Mouse (Mus musculus): ENCODE data around the gene Gcc2.
"Not testable (repeated sequence)": the region's sequence is repeated elsewhere in the genome, so short reads cannot be mapped to it uniquely, and the experiment has no call there.

The Gcc2 gene

DNA sequence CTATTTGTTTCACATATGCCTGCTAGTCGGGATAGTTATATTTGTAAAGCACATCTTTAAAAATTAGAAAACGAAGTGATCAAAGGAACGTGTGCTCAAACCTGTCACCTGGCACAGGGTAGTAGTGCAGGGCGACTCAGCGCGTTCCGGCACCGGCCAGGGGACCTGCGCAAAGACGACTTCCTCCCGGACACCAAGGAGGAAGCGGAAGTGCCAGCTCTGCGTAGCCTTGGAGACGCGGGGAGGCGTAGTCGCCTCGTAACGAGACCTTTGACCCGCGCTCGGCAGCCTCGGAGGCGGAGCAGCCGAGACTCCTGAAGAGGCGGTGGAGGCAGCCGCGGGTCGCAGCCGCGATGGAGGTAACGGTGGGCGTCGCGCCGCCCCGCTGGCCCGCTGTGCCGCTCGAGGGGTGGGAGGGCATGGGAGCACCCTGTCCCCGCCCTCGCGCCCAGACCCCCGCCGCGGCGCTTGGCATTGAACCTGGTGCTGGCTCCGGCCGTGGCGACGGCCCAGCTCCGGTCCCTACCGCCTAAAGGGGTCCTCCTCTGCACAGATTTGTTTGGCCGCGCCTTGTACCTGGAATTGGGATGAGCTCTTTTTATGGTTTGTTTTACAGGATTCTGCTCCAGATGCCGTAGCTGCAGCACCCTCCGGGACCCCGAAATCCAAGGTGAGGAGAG is at the start of gene Gcc2:
Gene Gcc2 (plus strand): TSS at position 285 of the 680 bp plus-strand sequence.
- DNase-seq: peak; percentile 96

DNA sequence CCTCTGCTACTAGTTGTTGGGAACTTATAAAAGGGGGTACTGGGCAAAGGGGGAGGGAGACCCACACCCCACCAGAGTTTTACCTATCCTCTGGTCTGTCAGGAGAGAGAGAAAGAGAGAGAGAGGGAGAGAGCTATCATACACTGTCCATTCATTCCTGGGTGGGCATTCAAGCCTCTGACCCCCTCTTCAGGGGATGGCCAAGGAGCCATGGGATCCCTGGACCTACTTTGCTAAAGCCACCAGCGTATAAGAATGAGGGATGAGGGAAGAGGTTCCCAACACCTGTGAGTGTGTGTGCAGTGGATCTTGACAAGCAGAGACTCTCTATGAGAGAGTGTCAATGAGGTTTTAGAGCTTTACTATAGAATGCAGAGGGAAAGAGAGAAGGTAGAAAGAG is 49.3 kb upstream of the Gcc2 start:
- no peak for DNase-seq

DNA sequence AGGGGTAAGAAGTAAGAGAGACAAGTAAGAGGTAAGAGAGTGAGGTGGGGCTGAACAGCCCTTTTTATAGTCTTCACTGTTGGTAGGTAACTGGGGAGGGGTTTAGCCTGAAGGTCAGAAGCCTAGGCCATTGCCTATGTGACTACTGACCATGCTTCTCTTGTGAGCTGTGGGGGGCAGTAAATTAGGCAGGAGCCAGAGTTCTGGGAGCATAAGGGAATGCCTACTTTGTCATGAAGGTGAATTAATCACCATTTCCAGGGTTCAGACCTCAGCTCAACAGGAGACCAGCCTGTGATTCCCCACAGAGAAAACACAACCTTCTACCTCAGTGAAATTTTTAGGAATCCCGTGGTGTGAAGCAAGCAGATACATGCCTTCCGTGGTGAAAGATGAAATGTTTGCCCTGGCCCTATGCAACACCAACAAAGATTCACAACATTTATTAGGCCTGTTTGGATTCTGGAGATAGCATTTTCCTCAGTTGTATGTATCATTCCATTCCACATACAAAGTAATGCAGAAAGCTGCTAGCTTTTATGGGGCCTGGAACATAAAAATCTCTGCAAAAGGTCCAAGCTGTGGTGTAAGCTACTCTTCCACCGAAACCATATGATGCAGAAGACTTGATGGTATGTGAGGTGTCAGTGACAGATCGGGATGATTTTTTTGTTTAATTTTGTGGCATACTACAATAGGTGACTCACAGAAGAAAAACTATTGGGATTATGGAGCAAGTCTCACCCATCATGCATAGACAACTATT is 48.5 kb upstream of the Gcc2 start:
- no peak for DNase-seq

DNA sequence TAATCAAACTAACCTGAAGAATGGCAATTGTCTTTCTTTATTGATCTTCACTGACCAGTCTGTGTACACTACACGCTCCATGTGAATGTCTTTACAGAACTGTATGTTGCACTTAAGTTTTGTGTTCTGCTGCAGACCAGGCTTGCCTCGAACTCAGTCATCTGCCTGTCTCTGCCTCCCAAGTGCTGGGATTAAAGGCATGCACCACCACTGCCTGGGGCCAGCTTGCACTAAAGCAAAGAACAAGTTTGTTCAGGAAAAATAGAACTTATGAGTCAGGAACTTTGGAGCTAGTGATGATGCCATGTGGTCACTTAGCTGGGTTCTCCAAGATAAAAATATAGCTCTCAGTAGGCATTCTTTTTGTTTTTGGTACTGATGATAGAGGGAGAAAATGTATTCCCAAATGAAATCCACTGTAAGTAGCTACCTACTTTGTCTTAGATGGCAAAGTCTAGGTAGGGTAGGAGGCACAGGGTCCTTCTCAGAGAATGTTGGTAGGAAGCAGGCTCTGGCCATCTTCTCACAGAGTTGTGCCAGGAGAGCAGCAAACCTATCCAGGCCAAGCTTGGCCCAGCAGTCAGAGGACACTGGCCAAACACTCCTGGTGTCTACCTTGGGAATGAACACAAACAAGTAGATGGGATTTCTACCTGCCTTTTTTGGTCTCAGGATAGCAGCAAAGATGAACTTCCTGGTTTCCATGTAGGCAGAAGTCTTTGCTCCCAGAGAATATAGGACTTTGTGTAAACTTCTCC is 45.4 kb upstream of the Gcc2 start:
- DNase-seq: no peak

DNA sequence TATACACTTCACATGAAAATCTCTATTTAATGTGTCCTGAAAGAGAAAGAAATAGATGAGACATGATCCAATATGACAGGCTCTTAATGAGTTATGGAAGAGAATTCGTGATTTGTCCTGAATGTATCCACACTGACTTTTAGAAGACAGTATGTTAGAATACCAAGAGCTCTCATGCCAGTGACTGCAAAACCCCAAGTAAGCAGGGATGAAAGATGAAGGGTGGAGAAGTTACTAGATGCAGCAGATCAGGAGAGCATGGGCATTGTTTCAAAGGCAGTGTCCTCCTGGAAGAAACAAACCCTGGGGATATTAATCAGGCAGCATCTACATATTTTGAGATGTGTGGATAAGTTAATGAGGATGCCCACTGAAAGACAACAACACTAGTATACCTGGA is 44.8 kb upstream of the Gcc2 start:
- no peak for DNase-seq

DNA sequence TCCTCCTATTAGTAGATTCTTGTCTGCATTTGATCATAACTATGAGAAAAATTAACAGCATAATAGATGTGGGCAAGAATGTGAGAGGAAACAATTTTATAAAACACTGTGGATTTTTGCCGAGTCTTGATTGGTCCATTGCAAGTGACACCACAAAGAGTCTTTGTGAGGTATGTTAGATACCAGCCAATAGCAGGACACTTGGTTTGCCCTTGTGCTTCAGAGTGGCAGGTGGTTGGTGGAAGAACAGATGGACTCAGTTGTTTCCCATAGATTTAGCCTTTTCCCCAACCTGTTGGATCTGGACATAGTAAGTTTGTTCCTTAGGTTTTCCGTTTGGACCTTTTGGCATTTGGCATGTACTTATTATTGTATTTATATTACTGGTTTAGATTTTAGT is 44.1 kb upstream of the Gcc2 start:
- no peak for DNase-seq

DNA sequence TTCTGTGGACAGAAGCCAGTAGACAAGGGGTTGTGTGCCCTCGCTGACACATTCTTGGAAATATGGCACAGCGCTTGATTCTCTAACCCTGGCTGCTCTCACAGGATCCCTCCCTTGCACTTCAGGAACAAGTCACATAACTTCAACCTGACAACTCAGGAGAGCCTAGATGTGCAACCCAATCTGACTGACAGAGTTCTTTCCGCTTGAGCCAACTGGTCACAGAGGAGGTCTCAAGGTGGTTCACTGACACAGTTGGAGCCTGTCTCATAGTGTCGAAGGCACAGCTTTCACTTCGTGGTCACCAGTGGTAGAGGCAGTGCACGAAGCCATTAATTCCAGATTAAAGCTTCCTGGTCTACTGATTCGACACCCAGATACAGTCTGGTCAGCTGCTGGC is 43.1 kb upstream of the Gcc2 start:
- no peak for DNase-seq

DNA sequence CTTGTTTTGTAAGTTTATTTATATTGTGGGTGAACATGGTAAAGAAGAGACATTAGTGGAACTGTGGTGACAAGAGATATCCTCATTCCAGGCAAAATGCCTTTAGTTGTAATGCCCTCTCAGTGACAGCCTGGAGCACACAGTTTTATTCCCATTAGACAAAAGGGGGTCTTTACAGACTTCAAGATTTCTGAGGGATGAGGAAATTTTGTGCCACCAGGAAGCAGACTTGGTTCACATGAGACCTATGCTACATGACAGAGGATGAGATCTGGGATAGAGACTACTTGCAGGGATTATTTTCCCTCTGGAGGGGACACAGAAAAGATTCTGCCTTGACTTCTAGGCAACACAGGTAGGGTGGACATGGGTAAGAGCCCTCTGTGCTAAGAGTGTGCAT is 40.8 kb upstream of the Gcc2 start:
- DNase-seq: no peak

DNA sequence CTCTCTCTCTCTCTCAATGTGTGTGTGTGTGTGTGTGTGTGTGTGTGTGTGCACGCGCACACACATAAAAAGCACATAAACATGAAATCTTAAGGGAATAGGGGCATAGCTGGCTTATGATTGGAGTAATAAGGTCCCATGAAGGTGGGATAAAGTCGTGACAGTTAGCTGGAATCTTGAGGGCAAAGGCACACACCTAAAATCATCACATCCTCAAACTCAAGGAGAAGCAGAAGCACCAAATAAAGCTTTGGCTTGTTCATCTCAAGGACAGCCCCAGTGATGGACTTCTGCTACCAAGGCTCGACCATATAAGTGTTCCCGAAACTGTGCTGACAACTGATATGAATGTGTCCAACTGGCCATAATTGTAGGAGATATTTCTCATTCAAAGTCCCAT is 40.4 kb upstream of the Gcc2 start:
- no peak for DNase-seq

DNA sequence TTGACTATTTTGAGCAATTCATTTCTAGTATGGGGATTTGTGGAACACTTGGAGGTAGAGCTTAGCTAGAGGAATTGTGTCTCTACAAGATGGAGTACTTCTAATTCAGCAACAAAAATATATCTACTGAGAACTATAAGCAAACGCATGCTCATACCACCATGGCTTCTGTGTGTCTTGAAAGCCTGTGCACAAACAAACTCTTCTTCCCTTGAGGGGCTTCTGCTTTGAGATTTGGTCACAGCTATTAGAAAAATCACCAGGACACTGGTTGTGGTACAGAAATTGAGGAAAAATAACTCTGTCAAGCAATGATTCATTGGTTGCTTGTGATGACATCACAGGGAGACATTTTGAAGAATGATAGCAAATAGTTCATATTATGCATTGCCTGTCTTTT is 39.9 kb upstream of the Gcc2 start:
- no peak for DNase-seq

DNA sequence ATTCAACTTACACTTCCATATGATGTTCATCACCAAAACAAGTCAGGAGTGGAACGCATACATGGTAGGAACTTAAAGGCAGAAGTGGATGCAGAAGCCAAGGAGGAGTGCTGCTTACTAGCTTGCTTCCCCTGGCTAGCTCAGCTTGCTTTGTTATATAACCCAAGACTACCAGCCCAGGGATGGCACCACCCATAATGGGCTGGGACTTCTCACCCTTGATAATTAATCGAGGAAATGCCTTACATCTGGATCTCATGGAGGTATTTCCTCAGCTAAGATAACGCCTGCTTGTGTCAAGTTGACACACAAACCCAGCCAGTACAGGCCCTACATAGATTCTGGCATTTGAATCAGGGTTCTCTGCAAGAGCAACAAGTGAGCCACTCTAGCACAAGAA is 37.9 kb upstream of the Gcc2 start:
- DNase-seq: no peak

DNA sequence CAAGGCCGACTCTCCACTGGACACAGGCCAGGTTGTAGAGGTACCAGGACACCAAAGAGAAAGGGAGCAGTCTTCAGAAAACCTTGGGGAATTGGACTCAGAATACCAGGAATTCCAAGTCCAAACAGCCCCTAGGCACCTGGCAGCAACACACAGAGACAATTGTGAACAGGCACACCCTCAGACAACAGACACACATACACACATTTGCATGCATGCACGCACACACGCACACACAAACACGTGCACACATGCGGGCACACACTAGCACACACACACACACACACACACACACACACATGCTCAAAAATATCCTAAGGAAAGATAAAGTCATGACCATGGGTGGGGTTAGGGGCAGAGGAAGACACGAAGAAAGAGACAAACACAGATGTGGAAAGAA is 34.6 kb upstream of the Gcc2 start:
- DNase-seq: no peak

DNA sequence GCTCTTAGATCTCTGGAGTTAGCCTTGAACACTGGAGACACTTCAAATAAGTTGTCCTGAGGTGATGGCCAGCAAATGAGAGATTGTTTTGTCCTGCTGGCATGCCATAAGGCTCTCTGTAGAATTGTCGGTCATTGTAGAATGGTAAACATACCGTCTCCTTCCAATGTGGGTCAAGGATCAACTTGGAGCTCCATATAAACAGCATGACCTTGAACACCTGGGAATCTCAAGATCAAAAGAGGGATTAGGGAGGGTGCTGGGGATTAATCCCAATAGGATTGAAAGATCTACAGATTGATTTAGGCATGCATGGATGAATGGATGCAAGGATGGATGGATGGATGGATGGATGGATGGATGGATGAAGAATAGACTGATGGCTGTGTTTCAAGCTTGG is 33.7 kb upstream of the Gcc2 start:
- DNase-seq: not testable (repeated sequence)

DNA sequence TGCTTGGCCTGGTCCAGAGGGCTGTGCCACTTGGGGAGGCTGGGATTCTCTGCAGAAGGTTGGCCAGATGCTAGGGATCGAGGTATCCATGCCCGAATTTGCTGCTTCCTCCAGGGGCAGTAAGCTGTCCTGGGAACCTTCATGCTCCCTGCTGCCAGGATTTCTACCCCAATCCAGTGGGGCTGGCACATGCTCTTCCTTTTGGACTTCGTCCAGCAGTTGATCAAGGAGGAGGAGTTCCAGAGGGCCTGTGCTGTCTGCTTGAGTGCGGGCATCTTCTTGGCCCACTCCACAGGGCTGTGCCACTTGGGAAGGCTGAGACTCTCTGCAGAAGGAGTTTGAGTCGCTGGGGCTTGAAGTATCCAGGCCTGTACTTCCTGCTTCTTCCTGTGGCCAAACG is 32.1 kb upstream of the Gcc2 start:
- DNase-seq: not testable (repeated sequence)

DNA sequence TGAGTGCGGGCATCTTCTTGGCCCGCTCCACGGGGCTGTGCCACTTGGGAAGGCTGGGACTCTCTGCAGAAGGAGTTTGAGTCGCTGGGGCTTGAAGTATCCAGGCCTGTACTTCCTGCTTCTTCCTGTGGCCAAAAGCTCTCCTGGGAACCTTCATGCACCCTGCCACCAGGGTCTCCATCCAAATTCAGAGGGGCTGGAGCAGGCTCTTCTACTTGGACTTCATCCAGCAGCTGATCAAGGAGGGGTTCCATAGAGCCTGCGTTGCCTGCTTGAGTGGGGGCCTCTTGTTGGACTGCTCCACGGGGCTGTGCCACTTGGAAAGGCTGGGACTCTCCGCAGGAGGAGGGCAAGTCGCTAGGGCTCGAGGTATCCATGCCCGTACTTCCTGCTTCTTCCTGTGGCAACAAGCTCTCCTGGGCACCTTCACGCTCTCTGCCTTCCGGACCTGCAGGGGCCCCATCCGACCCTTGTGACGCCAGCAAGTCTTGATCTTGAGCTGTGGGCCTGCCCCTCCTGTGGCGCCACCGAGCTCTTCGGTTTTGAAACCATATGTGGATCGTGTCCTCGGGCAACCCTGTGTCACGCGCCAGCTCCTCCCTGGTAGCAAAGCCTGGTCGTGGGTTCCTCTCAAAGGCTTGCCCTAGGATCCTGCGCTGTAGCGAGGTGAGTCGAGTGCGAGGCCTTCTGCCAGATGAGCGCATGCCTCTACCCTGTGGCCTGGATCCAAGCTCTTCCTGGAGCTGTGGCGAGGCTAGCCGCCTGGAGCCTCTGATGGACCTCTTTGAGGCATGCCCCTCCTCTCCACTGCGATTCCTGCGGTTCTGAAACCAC is 31.1 kb upstream of the Gcc2 start:
- peak; percentile 64 for DNase-seq

DNA sequence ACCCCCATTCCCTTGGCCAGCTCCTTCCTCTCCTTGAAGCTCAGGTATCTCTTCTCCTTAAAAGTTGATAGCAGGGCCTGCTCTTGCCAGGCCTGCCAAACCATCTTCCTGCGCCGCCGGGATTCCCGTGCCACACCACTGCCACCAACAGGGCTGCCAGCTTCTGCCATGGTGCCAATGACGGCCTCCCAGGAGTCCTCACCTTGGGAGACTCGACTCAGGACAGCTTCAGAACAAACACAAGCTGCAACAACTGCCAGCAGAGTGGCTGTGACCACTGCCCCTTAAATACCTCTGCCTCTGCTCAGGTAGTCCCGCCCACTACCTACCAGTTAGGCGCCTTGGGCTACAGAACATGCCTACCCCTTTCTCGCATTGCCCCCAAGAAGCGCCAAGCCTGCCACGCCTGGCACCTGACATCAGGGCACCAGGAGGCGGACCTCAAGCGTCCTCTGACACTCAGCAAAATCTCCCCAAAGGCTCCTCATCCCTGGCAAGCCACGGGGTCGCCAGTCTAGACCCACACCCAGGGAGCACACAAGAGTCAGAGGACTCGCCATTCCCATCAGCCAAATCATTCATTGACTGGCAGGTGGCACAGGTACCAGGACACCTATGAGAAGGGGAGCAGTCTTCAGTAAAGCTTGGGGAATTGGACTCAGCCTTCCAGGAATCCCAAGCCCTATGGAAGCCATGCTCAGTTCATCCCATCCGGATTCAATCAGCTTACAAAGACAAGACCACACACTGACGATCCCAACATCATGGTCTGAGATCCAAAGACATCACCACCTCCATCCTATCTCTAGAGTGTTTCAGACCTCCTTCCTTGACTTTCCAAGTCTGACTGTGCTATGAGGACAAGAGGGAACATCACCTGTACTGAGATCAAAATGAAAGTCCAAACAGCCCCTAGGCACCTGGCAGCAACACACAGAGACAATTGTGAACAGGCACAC is 30.2 kb upstream of the Gcc2 start, which contains the start of gene AW822073:
Gene AW822073 (minus strand): TSS at position 104 of the 959 bp plus-strand sequence.
- not testable (repeated sequence) for DNase-seq

DNA sequence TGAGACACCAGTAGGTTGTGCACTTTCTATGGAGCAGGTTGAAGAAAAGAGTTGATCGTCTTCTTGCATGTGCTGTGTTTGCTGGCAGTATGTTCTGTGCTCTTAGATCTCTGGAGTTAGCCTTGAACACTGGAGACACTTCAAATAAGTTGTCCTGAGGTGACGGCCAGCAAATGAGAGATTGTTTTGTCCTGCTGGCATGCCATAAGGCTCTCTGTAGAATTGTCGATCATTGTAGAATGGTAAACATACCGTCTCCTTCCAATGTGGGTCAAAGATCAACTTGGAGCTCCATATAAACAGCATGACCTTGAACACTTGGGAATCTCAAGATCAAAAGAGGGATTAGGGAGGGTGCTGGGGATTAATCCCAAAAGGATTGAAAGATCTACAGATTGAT is 28.9 kb upstream of the Gcc2 start:
- not testable (repeated sequence) for DNase-seq

DNA sequence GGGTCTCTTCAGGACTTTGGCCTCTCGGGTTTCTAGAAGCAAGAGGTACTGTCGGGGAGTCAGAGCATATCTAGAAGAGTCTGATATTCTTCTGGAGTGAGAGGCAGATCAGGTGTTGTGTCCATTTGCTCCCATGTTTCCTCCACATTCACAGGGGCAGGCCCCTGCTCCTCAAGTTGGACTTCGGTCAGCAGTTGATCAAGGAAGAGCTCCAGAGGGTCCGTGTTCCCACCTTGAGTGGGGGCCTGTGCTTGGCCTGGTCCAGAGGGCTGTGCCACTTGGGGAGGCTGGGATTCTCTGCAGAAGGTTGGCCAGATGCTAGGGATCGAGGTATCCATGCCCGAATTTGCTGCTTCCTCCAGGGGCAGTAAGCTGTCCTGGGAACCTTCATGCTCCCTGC is 27.5 kb upstream of the Gcc2 start:
- not testable (repeated sequence) for DNase-seq

DNA sequence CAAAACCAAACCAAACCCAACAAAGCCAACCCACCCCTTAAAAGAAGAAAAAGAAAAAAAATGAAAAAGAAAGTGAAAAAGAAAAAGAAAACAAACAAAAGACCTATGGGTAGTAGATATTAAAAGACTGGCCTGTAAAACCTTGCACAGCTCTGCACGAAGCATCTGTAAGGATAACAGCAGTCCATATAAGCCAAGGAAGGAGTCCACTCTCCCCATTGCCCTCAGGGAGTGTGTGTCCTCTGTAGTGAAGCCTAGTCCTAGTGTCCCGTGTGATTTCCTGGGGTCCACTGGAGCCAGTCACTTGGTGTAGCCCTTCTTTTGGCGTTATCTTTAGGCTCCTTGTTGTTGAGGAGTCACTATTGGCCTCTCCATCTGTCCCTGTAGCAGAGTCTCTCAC is 25.3 kb upstream of the Gcc2 start:
- not testable (repeated sequence) for DNase-seq

DNA sequence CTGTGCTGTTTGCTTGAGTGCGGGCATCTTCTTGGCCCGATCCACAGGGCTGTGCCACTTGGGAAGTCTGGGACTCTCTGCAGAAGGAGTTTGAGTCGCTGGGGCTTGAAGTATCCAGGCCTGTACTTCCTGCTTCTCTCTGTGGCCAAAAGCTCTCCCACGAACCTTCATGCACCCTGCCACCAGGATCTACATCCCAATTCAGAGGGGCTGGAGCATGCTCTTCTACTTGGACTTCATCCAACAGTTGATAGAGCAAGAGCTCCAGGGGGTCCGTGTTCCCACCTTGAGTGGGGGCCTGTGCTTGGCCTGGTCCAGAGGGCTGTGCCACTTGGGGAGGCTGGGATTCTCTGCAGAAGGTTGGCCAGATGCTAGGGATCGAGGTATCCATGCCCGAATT is 24.2 kb upstream of the Gcc2 start:
- DNase-seq: not testable (repeated sequence)

DNA sequence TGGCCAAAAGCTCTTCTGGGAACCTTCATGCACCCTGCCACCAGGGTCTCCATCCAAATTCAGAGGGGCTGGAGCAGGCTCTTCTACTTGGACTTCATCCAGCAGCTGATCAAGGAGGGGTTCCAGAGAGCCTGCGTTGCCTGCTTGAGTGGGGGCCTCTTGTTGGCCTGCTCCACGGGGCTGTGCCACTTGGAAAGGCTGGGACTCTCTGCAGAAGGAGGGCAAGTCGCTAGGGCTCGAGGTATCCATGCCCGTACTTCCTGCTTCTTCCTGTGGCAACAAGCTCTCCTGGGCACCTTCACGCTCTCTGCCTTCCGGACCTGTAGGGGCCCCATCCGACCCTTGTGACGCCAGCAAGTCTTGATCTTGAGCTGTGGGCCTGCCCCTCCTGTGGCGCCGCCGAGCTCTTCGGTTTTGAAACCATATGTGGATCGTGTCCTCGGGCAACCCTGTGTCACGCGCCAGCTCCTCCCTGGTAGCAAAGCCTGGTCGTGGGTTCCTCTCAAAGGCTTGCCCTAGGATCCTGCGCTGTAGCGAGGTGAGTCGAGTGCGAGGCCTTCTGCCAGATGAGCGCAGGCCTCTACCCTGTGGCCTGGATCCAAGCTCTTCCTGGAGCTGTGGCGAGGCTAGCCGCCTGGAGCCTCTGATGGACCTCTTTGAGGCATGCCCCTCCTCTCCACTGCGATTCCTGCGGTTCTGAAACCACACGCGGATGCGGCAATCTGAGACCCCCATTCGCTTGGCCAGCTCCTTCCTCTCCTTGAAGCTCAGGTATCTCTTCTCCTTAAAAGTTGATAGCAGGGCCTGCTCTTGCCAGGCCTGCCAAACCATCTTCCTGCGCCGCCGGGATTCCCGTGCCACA is 23.3 kb upstream of the Gcc2 start:
- peak; percentile 60 for DNase-seq
